Mouse (Mus musculus) erythroblast, embryonic 14.5 days (primary cell): ENCODE measurements at regions not wholly inside any gene's neighbourhood (a gene's known extent, or its start where the extent isn't known, plus 50 kb on each side); places are given as distances from the start of the nearest gene placed in this dataset.

ENCODE experiments used
- GATA1 ChIP-seq: IDR thresholded peaks from 2 replicates; pipeline ENCODE4 v1.6.1; 2012; ENCODE audit warnings: low read length, inconsistent platforms, mixed read lengths
- TAL1 ChIP-seq: IDR thresholded peaks from 3 replicates; pipeline ENCODE4 v1.6.1; 2012; ENCODE audit warnings: low read length, inconsistent platforms, mixed read lengths

DNA sequence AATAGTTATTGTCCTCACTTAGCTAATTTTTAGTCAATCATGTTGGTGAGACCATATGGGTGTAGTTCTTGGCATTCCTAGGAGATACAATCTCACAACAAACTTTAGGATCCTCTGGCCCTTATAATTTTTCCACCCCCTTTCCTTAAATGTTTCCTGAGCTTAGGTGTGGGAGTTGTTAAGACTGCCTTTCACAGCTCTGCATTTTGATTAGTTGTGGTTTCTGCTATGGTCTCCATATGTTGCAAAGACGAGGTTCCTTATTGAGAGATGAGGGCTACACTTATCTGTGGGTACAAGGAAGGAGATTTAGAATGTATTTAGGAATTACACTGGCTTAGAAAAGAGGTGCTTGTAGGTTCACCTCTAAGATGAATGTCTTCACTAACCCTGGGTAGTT lies 237.1 kb upstream of the Eif4g2 start:
- no peak for TF ChIP-seq TAL1
- TF ChIP-seq GATA1 = no peak
